Mouse (Mus musculus): ENCODE data around the gene Kcnk13.

The Kcnk13 gene

DNA sequence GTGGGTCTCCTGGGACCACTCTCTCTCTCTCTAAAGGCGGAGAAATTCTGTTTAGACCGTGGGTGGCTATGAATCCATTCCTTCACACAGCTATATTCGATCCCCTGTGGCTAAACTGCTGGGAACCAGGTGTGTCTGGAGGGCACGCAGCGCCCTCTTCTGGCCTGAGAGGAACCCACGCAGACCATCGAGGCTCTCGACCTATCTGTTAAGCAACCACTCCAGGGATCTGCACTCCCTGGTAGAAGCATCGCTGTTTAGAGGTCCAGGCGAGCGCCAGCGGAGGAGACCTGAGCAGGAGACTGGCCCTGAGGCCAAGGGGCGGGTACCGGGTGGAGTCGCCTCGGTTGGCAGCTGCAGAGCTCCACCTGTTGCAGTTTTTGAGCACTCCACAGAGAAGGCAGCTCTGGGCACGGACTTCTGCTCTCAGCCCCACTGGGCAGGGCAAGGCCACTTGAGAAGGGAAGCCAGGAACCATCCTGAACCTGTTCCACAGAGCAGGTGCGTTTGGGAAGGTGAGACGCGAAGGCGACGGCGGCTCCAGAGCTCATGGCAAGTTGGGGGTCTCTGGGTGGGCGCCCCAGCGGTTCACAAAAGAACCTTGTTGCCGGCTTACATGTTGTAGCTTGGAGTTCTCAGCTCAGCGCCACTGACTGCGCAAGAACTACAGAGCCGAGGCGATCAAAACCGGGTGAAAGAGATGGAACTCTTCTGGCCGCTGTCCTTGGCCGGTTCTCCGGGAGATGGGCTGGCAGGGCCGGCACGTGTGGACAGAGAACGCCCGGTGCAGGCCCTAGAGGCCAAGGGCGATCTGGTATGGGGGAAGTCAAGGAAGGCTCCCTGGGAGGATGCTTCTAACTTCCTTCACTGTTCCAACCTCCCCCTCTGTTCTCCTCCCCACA, at the start of gene Kcnk13:
Kcnk13 (plus strand) TSS at position 199 of the 902 bp plus-strand sequence.
- peak; percentile 72 for DNase-seq

- no peak for DNase-seq
These were observed 46.4 kb upstream of the Kcnk13 start for GRCm38 (mm10) chr12:99917800-99918427.

DNA sequence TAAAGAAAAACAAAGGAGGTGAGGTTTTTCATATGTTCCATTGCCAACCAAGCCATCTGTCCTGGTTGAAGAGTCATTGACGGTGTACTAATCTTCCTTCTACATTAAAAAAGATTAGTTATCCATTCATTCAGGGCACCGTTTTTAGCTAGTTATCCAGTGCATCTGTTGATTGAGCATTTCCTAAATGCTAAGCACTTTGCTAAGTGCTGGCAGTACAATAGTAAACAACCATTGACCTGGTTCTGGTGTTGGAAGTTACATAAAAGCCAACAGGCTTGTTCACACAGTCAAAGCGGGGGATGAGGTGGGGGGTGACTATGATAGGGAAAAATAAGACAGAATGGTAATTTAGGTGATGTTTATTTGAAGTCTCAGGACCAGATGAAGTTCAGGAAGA, 44.7 kb upstream of the Kcnk13 start:
- no peak for DNase-seq

DNA sequence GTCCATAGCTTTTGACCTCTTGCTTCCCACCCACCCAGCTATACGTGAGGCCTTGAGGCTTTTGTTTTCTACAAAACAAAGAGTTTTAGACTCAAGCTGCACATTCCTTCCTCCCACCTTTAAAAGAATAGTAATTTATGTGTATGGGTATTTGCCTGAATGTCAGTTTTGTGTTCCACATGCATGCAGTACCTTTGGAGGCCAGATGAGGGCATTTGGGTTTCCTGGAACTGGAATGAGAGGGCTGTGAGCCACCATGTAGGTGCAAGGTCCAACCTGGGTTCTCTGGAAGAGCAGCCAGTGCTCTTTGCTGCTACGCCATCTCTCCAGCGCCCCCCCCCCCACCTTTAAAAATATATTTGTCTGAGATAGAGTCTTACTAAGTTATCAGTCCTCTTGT, 43.3 kb upstream of the Kcnk13 start:
- no peak for DNase-seq

- DNase-seq: no peak
These were observed 41.1 kb upstream of the Kcnk13 start for GRCm38 (mm10) chr12:99923131-99923606.

DNA sequence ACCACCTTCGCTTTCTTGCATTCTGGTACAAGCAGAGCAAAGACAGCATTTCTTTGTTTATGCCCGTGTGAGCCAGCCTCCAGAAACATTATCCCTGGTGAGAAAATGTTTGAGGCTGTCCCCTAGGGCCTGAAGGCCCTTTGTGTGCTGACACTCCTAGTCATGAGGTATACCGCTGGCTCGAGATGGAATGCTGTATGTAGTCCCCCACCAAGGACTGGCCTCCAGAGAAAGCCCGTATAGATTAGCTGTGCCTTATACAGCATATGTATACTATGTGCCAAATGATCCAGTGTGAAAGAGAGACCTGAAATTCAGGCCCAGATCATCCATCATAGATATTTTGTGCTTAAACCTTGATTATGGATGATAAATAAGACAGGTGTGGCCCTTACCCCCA, 40.6 kb upstream of the Kcnk13 start:
- no peak for DNase-seq

- DNase-seq: no peak
These were observed 36.0 kb upstream of the Kcnk13 start for GRCm38 (mm10) chr12:99928311-99928710.

DNA sequence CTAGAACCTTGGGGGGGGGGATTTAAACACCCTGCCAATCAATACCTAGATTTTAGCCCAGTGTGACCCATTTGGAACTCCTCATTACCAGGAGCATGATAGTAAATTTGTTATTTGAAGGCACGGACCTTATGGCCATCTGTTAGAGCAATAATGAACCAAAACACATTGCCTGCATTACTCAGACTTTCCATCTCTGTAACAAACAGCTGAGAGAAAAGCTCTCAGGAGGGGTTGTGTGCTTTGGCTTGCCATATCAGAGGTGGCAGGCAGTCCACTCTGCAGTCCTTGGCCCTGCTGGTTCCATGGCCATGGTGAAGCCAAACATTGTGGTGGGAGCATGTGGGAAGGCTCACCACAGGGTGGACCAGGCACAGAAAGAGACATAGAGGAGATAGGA, 35.1 kb upstream of the Kcnk13 start:
- no peak for DNase-seq

DNA sequence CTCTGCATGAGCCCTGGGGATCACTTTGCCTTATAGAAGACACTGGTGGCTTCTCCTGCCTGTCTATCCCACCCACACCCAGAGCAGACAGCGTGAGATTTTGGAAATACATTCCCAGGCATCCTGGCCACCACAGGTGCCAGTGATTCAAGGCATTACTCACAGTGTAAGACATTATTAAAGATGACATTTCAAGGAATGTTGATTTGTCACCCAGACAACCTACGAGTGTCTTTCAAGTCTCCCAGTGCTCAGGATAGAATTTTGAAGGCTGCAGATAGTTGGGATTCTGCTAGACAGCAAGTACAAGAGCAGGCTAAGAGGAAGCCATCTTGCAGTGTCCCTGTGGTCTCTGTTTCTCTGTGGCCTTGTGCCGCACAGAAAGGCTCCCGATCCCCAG, 32.1 kb upstream of the Kcnk13 start:
- no peak for DNase-seq

DNA sequence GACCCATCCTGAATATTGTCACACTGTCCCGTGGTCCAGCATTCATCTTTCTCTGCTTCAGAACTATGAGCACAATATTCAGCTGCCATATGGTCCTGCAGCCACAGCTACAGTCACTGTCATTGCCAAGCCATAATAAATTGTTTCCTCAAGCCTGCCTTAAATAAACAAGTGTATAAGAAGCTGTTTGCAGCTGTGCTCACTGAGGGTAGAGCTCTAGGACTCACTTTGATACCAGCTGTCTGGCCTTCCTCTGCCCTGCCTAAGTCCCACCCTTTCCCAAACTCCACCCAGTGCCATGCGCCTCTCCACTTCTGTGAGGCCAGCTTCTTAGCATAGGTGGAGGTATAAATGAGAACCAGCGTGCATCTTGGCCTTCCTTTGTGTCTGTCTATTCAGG, 30.7 kb upstream of the Kcnk13 start:
- DNase-seq: peak; percentile 31

- no peak for DNase-seq
These were observed 28.9 kb upstream of the Kcnk13 start for GRCm38 (mm10) chr12:99935403-99935802.

GRCm38 (mm10) chr12:99938476-99938875, 25.8 kb upstream of the Kcnk13 start:
- peak; percentile 82 for DNase-seq

- peak; percentile 35 for DNase-seq
These were observed 25.1 kb upstream of the Kcnk13 start for GRCm38 (mm10) chr12:99939179-99939578.

GRCm38 (mm10) chr12:99940704-99941103, 23.6 kb upstream of the Kcnk13 start:
- DNase-seq: no peak

DNA sequence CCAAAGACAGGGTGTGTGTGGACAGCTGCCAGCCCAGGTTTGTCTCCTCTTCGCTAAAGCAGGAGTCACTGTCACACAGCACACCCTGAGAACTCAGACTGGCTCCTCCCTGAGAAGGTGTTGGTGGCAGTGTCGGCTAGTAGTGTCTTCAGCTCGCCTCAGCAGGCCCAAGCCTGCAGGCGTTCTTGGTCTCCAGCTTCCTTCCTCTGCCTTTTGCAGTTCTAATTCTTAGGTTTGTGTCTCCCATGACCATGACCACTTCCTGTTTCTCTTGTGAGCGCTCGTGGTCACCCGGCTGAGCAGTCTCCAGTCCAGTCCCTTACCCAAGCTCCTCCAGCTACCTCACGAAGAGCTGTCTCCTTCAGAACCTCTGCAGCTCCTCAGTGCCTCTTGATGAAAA, 21.9 kb upstream of the Kcnk13 start:
- DNase-seq: no peak

GRCm38 (mm10) chr12:99952928-99953327, 11.4 kb upstream of the Kcnk13 start:
- DNase-seq: peak; percentile 75

- no peak for DNase-seq
These were observed 7.9 kb upstream of the Kcnk13 start for GRCm38 (mm10) chr12:99956411-99956810.

DNA sequence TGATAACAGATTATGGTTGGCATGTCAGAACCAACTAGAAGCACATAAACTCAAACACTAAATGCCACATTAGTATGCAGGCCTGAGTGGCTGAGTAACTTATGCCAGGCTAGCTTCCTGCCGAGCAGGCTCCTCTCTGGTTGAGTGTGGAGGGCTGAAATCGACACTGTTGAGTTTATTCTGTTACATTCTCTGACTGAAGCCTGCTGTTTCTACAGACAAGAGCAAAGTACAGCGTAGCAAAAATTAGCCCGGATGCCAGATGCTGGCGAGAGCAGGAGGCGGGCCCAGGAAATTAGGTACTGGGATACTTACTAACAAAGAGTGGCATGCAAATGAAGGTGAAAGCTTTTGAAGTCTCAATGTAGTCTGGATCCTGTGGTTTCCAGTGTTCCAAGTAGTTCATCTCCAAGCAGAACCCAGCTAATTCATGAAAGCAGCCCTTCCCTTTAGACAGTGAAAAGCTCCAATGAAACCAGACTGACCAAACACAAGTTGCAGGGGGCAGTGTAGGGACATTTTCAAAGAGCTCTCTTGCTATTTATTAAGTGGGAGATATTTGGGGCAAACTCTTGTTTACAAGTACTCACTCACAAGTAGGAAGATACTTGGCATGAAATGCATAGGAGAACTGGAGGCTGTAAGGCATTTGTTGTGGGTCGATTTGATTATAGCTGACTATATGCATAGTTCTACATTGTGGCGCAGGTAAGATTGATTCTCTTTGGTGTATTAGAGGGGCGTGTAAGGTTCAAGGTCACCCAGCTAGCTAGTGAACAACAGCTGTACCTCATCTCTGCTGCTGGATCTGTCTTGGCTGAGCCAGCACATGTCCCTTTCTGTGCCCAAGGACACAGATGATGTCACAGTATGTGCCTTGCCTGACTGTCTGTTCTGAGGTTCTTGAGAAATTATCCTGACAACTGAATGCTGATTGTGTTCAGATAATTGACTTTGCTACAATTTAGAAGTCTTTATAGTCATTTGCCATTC, 5.9 kb upstream of the Kcnk13 start:
- peak; percentile 28 for DNase-seq

- DNase-seq: no peak
These were observed 5.0 kb upstream of the Kcnk13 start for GRCm38 (mm10) chr12:99959291-99959690.

- no peak for DNase-seq
These were observed 4.4 kb upstream of the Kcnk13 start for GRCm38 (mm10) chr12:99959930-99960329.

DNA sequence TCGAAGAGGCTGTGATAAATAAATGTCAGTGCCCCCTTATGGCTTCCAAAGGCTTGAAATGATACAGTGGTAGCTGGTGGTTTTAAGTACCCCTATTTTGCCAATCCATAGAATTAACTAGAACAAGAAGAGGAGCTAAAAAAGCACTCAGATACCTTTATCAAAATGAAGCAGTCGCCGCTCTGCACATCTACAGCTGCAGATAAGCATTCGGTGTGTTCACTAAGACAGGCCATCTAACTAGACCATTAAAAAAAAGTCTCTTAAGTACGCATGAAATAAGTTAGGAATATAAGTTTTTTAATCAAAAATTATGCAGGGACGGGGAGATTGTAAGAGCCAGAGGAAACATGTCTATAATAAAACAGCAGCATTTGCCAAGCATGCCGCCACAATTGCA, 3.6 kb upstream of the Kcnk13 start:
- no peak for DNase-seq

DNA sequence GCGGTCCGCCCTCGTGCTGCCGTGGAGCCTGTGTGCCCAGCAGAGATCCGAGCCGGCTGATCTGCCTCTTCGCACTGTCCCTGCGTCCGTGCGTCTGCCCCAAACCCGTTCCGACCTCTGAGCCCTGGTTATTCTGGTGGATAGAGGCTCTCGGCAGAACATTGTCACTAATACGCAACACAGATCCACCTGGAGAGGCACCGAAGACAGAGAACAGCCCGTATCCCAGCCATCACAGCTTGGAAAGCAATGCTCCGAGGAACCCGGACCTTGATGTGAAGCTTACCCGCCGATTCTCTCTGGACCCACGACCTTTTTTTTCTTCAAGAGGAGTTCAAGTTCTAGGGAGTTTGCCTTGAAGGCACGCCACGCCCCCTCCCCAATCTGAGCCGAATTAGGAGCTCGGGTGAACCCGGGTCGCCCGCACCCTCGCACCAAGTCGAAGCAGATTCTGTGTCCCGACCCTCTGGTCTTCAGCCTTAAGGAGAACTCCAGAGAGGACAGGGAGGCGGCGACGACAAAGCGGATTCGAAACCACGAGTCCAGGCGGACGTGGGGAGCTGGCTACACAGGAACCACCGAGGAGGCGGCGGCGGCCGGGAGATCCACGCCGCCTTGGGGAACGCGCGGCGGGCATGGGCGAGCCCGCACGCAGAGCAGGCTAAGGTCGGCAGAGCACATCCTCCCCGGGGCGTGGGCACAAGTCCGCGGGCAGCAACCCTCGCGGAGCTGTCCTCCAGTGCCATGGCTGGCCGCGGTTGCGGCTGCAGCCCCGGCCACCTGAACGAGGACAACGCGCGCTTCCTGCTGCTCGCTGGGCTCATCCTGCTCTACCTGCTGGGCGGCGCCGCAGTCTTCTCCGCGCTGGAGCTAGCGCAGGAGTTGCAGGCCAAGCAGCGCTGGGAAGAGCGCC, 1.2 kb downstream of the Kcnk13 start:
- DNase-seq: peak; percentile 40
